Mouse (Mus musculus): ENCODE data around the gene Arrdc2.

DNA sequence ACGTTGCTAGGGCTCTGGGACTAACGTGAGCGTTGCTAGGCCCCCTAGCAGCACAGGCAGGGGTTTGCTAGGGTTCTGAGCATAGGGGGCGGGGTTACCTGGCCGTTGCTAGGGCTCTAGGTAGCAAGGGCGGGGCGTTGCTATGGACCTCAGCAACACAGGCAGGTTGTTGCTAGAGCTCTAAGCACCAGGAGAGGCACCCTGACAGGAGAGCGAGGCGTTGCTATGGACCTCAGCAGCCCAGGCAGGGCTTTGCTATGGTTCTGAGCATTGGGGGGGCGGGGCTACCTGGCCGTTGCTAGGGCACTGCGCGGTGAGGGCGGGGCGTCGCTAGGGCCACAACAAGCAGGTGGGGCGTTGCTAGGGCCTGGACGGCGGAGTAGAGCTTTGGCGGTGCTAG lies 46.8 kb downstream of the Arrdc2 start:
- TF ChIP-seq MEF2A (IDR thresholded peaks at IDR 0.05; ENCODE audit: extremely low read depth, insufficient replicate concordance, low read depth, low read length, poor library complexity, severe bottlenecking) (no peak), EP300 (IDR thresholded peaks at IDR 0.05; ENCODE audit: low read depth in 1 of 2, low read length in 2 of 2) (no peak), TCF12 (IDR thresholded peaks at IDR 0.05; ENCODE audit: low read depth, low read length) (no peak), CTCF (IDR thresholded peaks at IDR 0.05 in 2 of 3, conservative IDR thresholded peaks at IDR 0.05 in 1 of 3; ENCODE audit: control insufficient read depth in 1 of 3, insufficient read depth in 1 of 3, low read depth in 2 of 3, low read length in 3 of 3, poor library complexity in 1 of 3, severe bottlenecking in 1 of 3) (no peak), USF1 (IDR thresholded peaks at IDR 0.05; ENCODE audit: low read depth, low read length) (no peak), POLR2A (IDR thresholded peaks at IDR 0.05; ENCODE audit: control insufficient read depth in 1 of 2, insufficient read depth in 1 of 2, low read depth in 1 of 2, low read length in 2 of 2, poor library complexity in 1 of 2) (no peak), JUND (IDR thresholded peaks at IDR 0.05; ENCODE audit: low read depth, low read length) (no peak), NELFE (IDR thresholded peaks at IDR 0.05; ENCODE audit: low read depth, low read length) (no peak), KAT2A (conservative IDR thresholded peaks at IDR 0.05; ENCODE audit: low read depth, low read length) (no peak), MXI1 (IDR thresholded peaks at IDR 0.05; ENCODE audit: low read depth, low read length) (no peak), MAFK (IDR thresholded peaks at IDR 0.05; ENCODE audit: borderline replicate concordance, low read depth, low read length) (no peak)

Data from MEL (cell line).